ENCODE assay signal across 8 mouse cellular contexts in the genomic region with DNA sequence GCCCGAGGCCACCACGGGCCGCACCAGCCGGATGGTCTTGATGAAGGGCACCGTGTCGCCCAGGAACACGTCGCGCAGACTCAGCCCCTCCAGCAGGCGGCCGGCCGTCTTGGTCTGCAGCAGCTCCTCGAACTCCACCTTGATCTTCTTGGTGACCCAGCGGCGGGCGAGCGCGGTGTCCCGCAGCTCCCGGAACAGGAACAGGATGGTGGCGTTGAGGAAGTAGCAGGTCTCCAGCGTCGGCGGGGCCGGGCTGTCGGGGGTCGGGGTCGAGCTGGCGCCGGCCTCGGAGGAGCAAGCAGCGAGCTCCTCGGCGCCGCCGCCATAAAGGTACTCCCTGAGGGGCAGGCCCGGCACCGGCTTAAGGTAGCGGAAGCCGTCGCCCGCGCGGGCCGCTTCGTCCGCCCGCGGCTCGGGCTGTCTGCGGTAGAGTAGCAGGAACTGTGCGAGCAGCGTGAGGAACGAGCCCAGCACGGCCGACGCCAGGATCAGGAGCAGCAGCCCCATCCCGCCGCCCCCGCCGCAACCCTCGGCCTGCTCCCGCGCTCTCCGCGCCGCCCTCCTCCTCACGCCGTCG. TPM values are rescaled to one million over a fixed set of nuclear protein-coding genes. Genes with fewer than 3 reads are reported as not detected.
DNase-seq lines count a peak whose midpoint lies in the region; ATAC-seq and TF ChIP-seq lines count a peak whose summit lies in the region.

No protein-coding gene starts in this region.

- H3K36me3 ChIP-seq in embryonic facial prominence, embryonic 11.5 days (replicated peaks; ENCODE audit: control insufficient read depth, insufficient read depth, low read depth, low read length) = no peaks in the 10 kb centered on the region
- H3K36me3 ChIP-seq in heart, adult 2 months (ENCODE audit: control insufficient read depth, insufficient read depth, low read length) = peaks cover 10% of the 10 kb centered on the region
- 0 out of 2 replicates have a peak, but pooled peaks cover 4% of the 10 kb centered on the region for H3K36me3 ChIP-seq in liver, embryonic 12.5 days

- peaks cover 5% of the 10 kb centered on the region for H3K79me2 ChIP-seq in heart, adult 2 months (replicated peaks; ENCODE audit: control insufficient read depth, insufficient read depth, low read length)

- peak; percentile 41 for TF ChIP-seq CTCF in heart, adult 2 months (IDR thresholded peaks at IDR 0.05)

- H3K9me3 ChIP-seq in embryonic facial prominence, embryonic 11.5 days (replicated peaks; ENCODE audit: control insufficient read depth, low read length) = no peaks in the 10 kb centered on the region
- no peaks in the 10 kb centered on the region for H3K9me3 ChIP-seq in liver, embryonic 12.5 days (replicated peaks)

- peak; percentile 69 for ATAC-seq in embryonic facial prominence, embryonic 11.5 days (replicated peaks; ENCODE audit: insufficient number of reproducible peaks, low FRiP score, low TSS enrichment, low read depth)
- peak; percentile 58 for ATAC-seq in liver, embryonic 12.5 days

- no peak for TF ChIP-seq POLR2A in heart, adult 2 months (IDR thresholded peaks at IDR 0.05; ENCODE audit: insufficient read depth, low read depth, low read length)

- H3K4me2 ChIP-seq in embryonic facial prominence, embryonic 11.5 days (ENCODE audit: low read depth, low read length) = peak overlapping the region; percentile 93
- peak overlapping the region; percentile 99 for H3K4me2 ChIP-seq in liver, embryonic 12.5 days

- H3K4me1 ChIP-seq in embryonic facial prominence, embryonic 11.5 days (ENCODE audit: control insufficient read depth, insufficient read depth, low read length) = no peaks in the 10 kb centered on the region
- H3K4me1 ChIP-seq in heart, adult 2 months (ENCODE audit: control insufficient read depth, insufficient read depth, low read length) = peaks cover 3% of the 10 kb centered on the region
- peaks cover 56% of the 10 kb centered on the region for H3K4me1 ChIP-seq in liver, embryonic 12.5 days

- peak overlapping the region; percentile 93 for H3K9ac ChIP-seq in embryonic facial prominence, embryonic 11.5 days (replicated peaks; ENCODE audit: low read length)
- H3K9ac ChIP-seq in heart, adult 2 months (ENCODE audit: low read depth, low read length) = peak overlapping the region; percentile 94
- peak overlapping the region; percentile 97 for H3K9ac ChIP-seq in liver, embryonic 12.5 days

- no peaks in the 10 kb centered on the region for H3K27me3 ChIP-seq in embryonic facial prominence, embryonic 11.5 days (ENCODE audit: control insufficient read depth, insufficient read depth, low read length)
- H3K27me3 ChIP-seq in heart, adult 2 months (ENCODE audit: control insufficient read depth, insufficient read depth, low read length) = no peaks in the 10 kb centered on the region
- no peaks in the 10 kb centered on the region for H3K27me3 ChIP-seq in liver, embryonic 12.5 days (replicated peaks)

- DNase-seq in 3T3-L1 (ENCODE audit: low read depth, low spot score) (peak; percentile 52), R1 (ENCODE audit: low read depth, low spot score) (peak; percentile 58)
- DNase-seq in embryonic facial prominence, embryonic 11.5 days (ENCODE audit: low spot score) = peak; percentile 55
- DNase-seq in heart, adult 2 months = peak; percentile 74 to 76
- peak; percentile 62 for DNase-seq in kidney, adult 11 months
- DNase-seq in monocyte, adult 2 months (ENCODE audit: low read depth in 1 of 2, low spot score in 2 of 2) = peak; percentile 47 to 56
- peak; percentile 50 to 58 for DNase-seq in thymus, adult 18-20 months

- WGBS in embryonic facial prominence, embryonic 11.5 days = 1% methylated on average over 66 of the region's 70 CpGs
- WGBS in heart, adult 2 months = under 1% methylated on average over 68 of the region's 70 CpGs
- WGBS in liver, embryonic 12.5 days (ENCODE audit: insufficient replicate concordance) = 0% methylated on average over 69 of the region's 70 CpGs

- intact Hi-C loops in heart, adult 2 months (cut with DNase I) = loop anchor here (10.0 kb wide), 1 partner anchor 400 kb away; the partner anchor contains the start of genes Eno4 and Hspa12a

- TF ChIP-seq EP300 in heart, adult 2 months (IDR thresholded peaks at IDR 0.05; ENCODE audit: insufficient read depth, low read depth, low read length) = no peak

- peak overlapping the region; percentile 77 for H3K4me3 ChIP-seq in embryonic facial prominence, embryonic 11.5 days (ENCODE audit: low read depth, low read length)
- H3K4me3 ChIP-seq in heart, adult 2 months = peak overlapping the region; percentile 92
- H3K4me3 ChIP-seq in liver, embryonic 12.5 days = peak overlapping the region; percentile 90

- peak overlapping the region; percentile 84 for H3K27ac ChIP-seq in embryonic facial prominence, embryonic 11.5 days (replicated peaks; ENCODE audit: low read depth, low read length)
- peak overlapping the region; percentile 92 for H3K27ac ChIP-seq in heart, adult 2 months
- peak overlapping the region; percentile 91 for H3K27ac ChIP-seq in liver, embryonic 12.5 days

RNA-seq across cellular contexts. Expression of gene Pdzd8, which starts 0.4 kb away (rescaled TPM):
- polyA plus RNA-seq in embryonic facial prominence, embryonic 11.5 days (2014; fragmentation: Nextera tagmentation; extraction: Ambion mirVana) = 17.0 and 18.0 TPM in 2 replicates
- total RNA-seq in heart, adult 2 months (2021) = 10 to 100 TPM; 23.1 to 26.3 TPM
- polyA plus RNA-seq in heart, adult 2 months (2012; rRNA removed) = 3.6 and 6.7 TPM in 2 replicates
- polyA plus RNA-seq in liver, embryonic 12.5 days (2016; fragmentation: Nextera tagmentation; extraction: Ambion mirVana) = 9.1 and 9.7 TPM in 2 replicates

RNA-seq across cellular contexts. Expression of gene Rps12-ps3, which starts 23.1 kb away (rescaled TPM):
- 32.5 and 47.4 TPM in 2 replicates for polyA plus RNA-seq in embryonic facial prominence, embryonic 11.5 days (2014; fragmentation: Nextera tagmentation; extraction: Ambion mirVana)
- 100 to 1,000 TPM; 251 to 301 TPM for total RNA-seq in heart, adult 2 months (2021)
- 728 and 927 TPM in 2 replicates for polyA plus RNA-seq in heart, adult 2 months (2012; rRNA removed)
- polyA plus RNA-seq in liver, embryonic 12.5 days (2016; fragmentation: Nextera tagmentation; extraction: Ambion mirVana) = 8.7 and 15.2 TPM in 2 replicates

Comparison
In these comparisons a context has a peak if more than half of its experiments do, and no peak if none do; other contexts are left out.
1. Peak in every context shown above with its lines: DNase-seq, ATAC-seq, H3K4me3 ChIP-seq and H3K27ac ChIP-seq.
2. RNA of gene Rps12-ps3, which starts 23.1 kb away (polyA plus RNA-seq): 728 to 927 TPM in heart, adult 2 months; 32.5 to 47.4 TPM in embryonic facial prominence, embryonic 11.5 days and 8.7 to 15.2 TPM in liver, embryonic 12.5 days; every median in the first group is over 10 times any median in the second.